Mouse (Mus musculus): Measurements from ENCODE around the gene Plcb1.
"Not testable (repeated sequence)": the region's sequence is repeated elsewhere in the genome, so short reads cannot be mapped to it uniquely, and the experiment has no call there.

Gene Plcb1

DNA sequence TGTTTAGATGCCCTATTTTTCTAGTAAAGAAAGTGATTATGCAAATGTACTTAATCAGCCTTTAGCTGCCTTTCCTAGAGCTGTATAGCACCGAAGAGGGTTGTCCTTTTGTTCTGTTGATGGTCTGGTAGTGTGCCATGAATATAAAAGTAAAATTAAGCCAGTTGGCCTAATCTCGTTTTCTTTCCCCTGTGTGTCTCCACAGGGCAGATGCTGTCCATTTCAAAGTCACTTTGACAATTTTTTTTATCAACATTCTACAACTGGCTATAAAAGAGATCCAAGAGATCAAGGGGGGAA is 520.6 kb downstream of the Plcb1 start:
- DNase-seq (ENCODE audit: low spot score), result no peak

GRCm38 (mm10) chr2:135307787-135308186 is 521.9 kb downstream of the Plcb1 start:
- DNase-seq (ENCODE audit: low spot score), result no peak

- no peak for DNase-seq (ENCODE audit: low spot score)
Measured at GRCm38 (mm10) chr2:135315980-135316379, 530.1 kb downstream of the Plcb1 start.

DNA sequence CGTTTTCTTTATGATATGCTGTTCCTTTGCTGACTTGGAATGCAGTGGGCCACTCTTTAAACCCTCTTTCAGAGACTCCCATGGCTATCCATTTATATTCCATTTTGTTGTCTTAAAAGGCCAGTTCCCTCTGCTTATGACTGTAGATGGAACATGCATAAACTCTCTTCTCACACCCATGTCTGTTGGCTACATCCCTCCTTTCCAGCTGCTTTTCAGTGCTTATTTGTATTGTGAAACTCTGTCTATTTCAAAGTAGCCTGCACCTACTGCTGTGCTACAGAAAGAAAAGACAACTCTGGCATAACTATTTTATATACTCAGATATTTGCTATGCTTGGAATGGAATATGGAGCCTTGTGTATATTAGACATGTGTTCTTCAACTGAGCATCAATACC is 532.3 kb downstream of the Plcb1 start:
- no peak for DNase-seq (ENCODE audit: low spot score)

GRCm38 (mm10) chr2:135323276-135323954 is 537.5 kb downstream of the Plcb1 start:
- DNase-seq (ENCODE audit: low spot score), result no peak

DNA sequence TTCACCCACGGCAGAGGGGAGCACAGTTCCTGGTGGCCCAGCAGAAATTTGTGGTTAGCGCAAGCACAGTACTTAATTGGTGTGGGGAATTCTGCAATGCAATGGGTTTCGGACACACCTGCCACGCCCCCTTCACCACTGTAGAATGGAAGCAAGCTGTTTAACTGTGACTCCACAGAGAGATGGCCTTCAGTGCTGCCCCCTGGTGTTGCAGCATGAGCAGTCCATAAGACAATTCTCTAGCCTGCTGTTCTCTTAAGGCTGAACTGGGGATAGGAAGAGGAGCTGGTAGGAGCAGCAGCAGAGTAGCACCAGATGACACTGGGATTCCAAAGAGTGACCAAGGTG is 538.1 kb downstream of the Plcb1 start:
- DNase-seq (ENCODE audit: low spot score), result peak; percentile 47

- DNase-seq (ENCODE audit: low spot score), result no peak
Measured at GRCm38 (mm10) chr2:135328756-135329155, 542.9 kb downstream of the Plcb1 start.

DNA sequence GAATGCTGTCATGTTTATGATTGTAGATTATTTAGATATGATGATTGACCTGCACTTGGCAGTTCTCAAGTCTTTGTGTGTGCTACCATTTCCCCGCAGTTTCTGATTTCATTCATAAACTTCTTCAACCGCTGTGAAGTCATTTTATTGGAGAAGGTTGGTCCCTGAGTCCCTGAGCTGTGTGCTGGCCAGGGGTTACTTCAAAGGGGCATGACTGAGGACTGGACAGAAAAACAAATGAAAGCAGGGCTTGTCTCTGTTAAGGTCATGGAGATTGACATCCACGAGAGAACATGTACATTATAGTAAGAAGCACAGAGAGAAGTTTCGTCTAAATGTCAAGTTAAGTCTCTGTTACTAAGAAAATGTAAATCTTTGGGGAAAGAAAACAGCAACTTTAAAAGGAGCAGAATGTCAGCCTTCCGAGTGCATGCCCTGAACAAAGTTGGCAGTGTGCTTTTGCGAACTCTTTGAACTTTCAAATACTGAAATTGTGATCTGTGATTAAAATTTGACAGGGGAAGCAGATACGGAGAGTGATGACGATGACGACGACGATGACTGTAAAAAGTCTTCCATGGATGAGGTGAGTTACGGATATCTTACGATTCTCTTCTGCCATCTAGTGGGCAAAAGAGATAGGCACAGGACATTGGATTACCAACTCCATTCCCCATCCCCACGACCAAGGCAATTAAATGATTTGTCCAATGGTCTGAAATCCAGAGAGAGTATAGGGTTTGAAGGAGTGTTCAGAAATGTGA is 544.1 kb downstream of the Plcb1 start:
- DNase-seq (ENCODE audit: low spot score), result no peak

- no peak for DNase-seq (ENCODE audit: low spot score)
Measured at GRCm38 (mm10) chr2:135331868-135332267, 546.0 kb downstream of the Plcb1 start.

- DNase-seq (ENCODE audit: low spot score), result no peak
Measured at GRCm38 (mm10) chr2:135356311-135356710, 570.4 kb downstream of the Plcb1 start.

DNA sequence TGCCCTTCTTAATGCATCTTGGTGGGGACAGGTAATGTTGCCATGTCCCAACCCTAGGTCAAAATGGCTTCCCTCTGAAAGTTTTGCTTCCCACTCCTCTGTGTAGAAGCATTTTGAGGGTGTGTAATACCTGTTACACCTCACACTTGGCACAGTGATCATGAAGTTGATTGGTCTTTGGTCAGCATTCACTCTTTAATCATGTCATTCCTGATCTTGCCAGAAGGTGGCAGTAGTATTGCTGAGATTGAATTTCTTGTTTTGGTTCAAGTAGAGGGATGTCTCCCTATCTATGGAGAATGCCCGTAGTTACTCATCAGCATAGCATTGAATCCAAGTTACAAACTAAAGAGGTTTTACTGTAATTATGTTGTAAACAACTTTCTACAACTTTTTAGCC is 575.9 kb downstream of the Plcb1 start:
- DNase-seq (ENCODE audit: low spot score), result no peak

DNA sequence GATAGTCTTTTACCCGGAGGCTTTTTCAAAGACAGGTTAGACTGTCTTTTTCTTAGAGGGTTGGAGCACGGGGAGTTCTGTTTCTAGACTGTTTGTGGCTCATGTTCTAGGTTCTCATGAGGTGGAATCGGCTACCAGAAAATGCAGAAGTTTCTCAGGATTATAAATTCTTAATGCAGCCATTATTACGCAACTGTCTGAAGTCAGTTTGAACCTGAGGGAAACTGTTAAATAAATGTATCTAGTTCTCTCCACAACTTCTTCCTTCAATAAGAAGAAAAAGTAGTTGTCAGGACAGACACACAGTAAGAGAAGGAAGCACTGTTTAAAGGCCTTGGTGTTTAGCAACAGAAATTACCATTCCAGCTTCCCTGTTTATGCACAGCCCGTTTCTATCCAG is 577.1 kb downstream of the Plcb1 start:
- DNase-seq (ENCODE audit: low spot score), result no peak

GRCm38 (mm10) chr2:135370259-135370835 is 584.5 kb downstream of the Plcb1 start:
- no peak for DNase-seq (ENCODE audit: low spot score)

- not testable (repeated sequence) for DNase-seq (ENCODE audit: low spot score)
Measured at GRCm38 (mm10) chr2:135380796-135381195, 594.9 kb downstream of the Plcb1 start.

- no peak for DNase-seq (ENCODE audit: low spot score)
Measured at GRCm38 (mm10) chr2:135381396-135381795, 595.5 kb downstream of the Plcb1 start.

- DNase-seq (ENCODE audit: low spot score), result no peak
Measured at GRCm38 (mm10) chr2:135387990-135388389, 602.1 kb downstream of the Plcb1 start.

- no peak for DNase-seq (ENCODE audit: low spot score)
Measured at GRCm38 (mm10) chr2:135394698-135395097, 608.8 kb downstream of the Plcb1 start.

GRCm38 (mm10) chr2:135396375-135396774 is 610.5 kb downstream of the Plcb1 start:
- no peak for DNase-seq (ENCODE audit: low spot score)

DNA sequence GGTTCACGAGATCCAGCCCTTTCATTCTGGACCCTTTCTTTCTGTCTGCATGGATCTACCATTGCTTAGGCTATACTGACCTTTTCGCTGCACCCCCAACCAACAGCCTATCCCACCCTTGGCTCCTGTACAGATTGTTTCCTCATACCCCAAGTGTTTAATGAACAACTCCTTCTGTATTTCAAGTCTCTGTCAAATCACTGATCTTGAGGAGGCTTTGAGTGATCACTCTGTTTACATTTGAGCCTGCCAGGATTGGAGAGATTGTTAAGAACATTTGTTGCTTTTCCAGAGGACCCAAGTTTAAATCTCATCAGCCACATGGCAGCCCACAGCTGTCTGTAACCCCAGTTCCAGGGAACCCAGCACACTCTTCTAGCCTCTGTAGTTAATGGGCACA is 612.1 kb downstream of the Plcb1 start:
- no peak for DNase-seq (ENCODE audit: low spot score)

GRCm38 (mm10) chr2:135399760-135400159 is 613.9 kb downstream of the Plcb1 start:
- no peak for DNase-seq (ENCODE audit: low spot score)

GRCm38 (mm10) chr2:135402916-135403315 is 617.0 kb downstream of the Plcb1 start:
- DNase-seq (ENCODE audit: low spot score), result no peak

DNA sequence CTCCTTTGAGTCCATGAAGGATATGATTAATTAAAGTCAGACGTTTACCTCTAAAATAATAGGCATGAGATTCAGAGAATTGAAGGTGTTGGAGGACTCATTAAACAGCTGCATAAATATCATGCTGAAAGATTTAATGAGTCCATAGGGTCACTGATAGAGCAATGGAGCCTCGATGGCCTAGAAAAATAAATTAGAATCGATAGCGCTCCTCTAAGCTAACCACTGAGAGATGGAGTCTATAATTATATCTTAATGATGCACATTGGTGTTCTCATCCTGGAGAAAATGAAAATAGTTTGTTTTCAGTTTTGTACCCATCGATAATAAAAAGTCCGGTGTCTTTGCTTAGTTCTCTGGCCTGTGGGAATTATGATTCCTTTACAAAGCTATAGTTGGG is 617.5 kb downstream of the Plcb1 start:
- DNase-seq (ENCODE audit: low spot score), result no peak

DNA sequence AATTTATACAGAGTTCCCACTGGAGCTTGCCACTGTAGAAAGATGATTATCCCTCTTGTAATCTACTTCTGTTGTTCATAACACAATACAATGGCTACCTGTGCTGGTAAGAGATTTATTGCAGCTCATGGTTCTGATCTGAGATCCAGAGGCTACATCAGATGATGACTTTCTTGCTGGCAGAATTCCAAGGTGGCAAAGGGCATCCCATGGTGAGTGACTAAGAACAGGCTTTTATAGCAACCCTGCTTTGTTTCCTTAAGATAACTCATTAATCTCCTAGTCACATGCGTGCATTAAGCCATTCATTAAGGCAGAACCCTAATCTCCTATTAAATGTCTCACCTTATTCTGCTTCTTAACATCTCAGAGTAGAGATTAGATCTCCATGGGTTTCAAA is 618.2 kb downstream of the Plcb1 start:
- no peak for DNase-seq (ENCODE audit: low spot score)

Measured in ovary, adult 18-20 months (tissue).